Mouse (Mus musculus) gastrocnemius, adult 2 months (tissue): ENCODE results near the gene Rab33a. TPM values are rescaled to one million over a fixed set of nuclear protein-coding genes. Genes with fewer than 3 reads are reported as not detected.

Source experiments
- DNase-seq: peaks from one replicate; pipeline ENCODE4 v3.0.0; 2022
- H3K27ac ChIP-seq: fragments of 200-600 bp; 2 replicates; pipeline ENCODE4 v1.8.1; 2022; ENCODE audit warnings: mild to moderate bottlenecking
- H3K4me3 ChIP-seq: fragments of 200-600 bp; 2 replicates; pipeline ENCODE4 v1.8.1; 2022; ENCODE audit warnings: mild to moderate bottlenecking, moderate library complexity
- CTCF ChIP-seq: fragments of 200-600 bp; IDR thresholded peaks from 2 replicates; pipeline ENCODE4 v1.8.1; 2022; ENCODE audit warnings: antibody characterized with exemption, mild to moderate bottlenecking, moderate library complexity
- intact Hi-C: fragments of 180-260 bp; cut with DNase I; formaldehyde crosslinking; loops from one replicate; pipeline ENCODE4 v1.15.1; 2025
- long read RNA-seq, 2 experiments: library from polyadenylated mRNA; stranded (forward); transcript quantifications; one replicate each; pipeline ENCODE4 v2.0.0; 2021
- total RNA-seq, 2 experiments: library from RNA; stranded (reverse); gene quantifications; 2 replicates each; pipeline ENCODE4 v1.2.3; 2021

Gene Rab33a
- total RNA-seq = under 1 TPM in 1 of 2 experiments, not detected in 1; 0.20 TPM
- long read RNA-seq, experiment 1 = 0 reads
- long read RNA-seq, experiment 2 = 0 reads

GRCm38 (mm10) chrX:48518808-48519548, at the start of gene Rab33a:
Rab33a (plus strand) TSS chrX:48519285.
- H3K27ac ChIP-seq = no peak within 1 kb of the TSS
- TF ChIP-seq CTCF = no peak
- intact Hi-C loops = no loop called here
- peak within 1 kb of the TSS; percentile 68 for H3K4me3 ChIP-seq
- DNase-seq = no peak

- no peak overlapping the region for H3K4me3 ChIP-seq
- TF ChIP-seq CTCF = no peak
- no peak overlapping the region for H3K27ac ChIP-seq
- intact Hi-C loops = no loop called here
- DNase-seq = no peak
These were observed 38.0 kb upstream of the Rab33a start for GRCm38 (mm10) chrX:48481095-48481494.

GRCm38 (mm10) chrX:48481687-48482086, 37.4 kb upstream of the Rab33a start:
- no peak overlapping the region for H3K4me3 ChIP-seq
- no peak for DNase-seq

GRCm38 (mm10) chrX:48493763-48494162, 25.3 kb upstream of the Rab33a start:
- intact Hi-C loops = no loop called here
- no peak overlapping the region for H3K27ac ChIP-seq
- no peak for TF ChIP-seq CTCF
- no peak for DNase-seq
- H3K4me3 ChIP-seq = no peak overlapping the region

More at GRCm38 (mm10) chrX:48481687-48482086, 37.4 kb upstream of the Rab33a start:
- no peak overlapping the region for H3K27ac ChIP-seq
- intact Hi-C loops = no loop called here
- TF ChIP-seq CTCF = no peak

GRCm38 (mm10) chrX:48513166-48513807, 5.8 kb upstream of the Rab33a start, which contains the start of gene Aifm1:
Aifm1 (minus strand) TSS chrX:48513563.
- peak within 1 kb of the TSS; percentile 85 for H3K4me3 ChIP-seq
- intact Hi-C loops = loop anchor here (5.0 kb wide), 1 partner anchor 171 kb away; the partner anchor contains the start of gene Bcorl1
- peak; percentile 96 for DNase-seq
- no peak for TF ChIP-seq CTCF
- H3K27ac ChIP-seq = peak within 1 kb of the TSS; percentile 93

GRCm38 (mm10) chrX:48513824-48514223, 5.3 kb upstream of the Rab33a start:
- Histone ChIP-seq H3K4me3 (peak overlapping the region; percentile 85), H3K27ac (peak overlapping the region; percentile 93)
- TF ChIP-seq CTCF = no peak
- intact Hi-C loops = loop anchor here (5.0 kb wide), 1 partner anchor 172 kb away; the partner anchor contains the start of gene Bcorl1
- DNase-seq = no peak

GRCm38 (mm10) chrX:48518211-48518807, 776 bp upstream of the Rab33a start:
- TF ChIP-seq CTCF = no peak
- intact Hi-C loops = no loop called here
- no peak overlapping the region for H3K27ac ChIP-seq
- DNase-seq = no peak
- H3K4me3 ChIP-seq = peak overlapping the region; percentile 68; the same call in 1 of the 2 replicates

- H3K4me3 ChIP-seq = peak overlapping the region; percentile 68
- intact Hi-C loops = no loop called here
- DNase-seq = no peak
- H3K27ac ChIP-seq = no peak overlapping the region
- TF ChIP-seq CTCF = no peak
These were observed 532 bp downstream of the Rab33a start for GRCm38 (mm10) chrX:48519549-48520085.

GRCm38 (mm10) chrX:48521651-48522050, 2.6 kb downstream of the Rab33a start:
- no peak for TF ChIP-seq CTCF
- intact Hi-C loops = no loop called here
- no peak overlapping the region for H3K4me3 ChIP-seq
- H3K27ac ChIP-seq = no peak overlapping the region
- DNase-seq = no peak

- no peak for TF ChIP-seq CTCF
- intact Hi-C loops = no loop called here
- no peak overlapping the region for H3K27ac ChIP-seq
- no peak overlapping the region for H3K4me3 ChIP-seq
- DNase-seq = no peak
These were observed 4.4 kb downstream of the Rab33a start for GRCm38 (mm10) chrX:48523512-48523911.

- intact Hi-C loops = no loop called here
- no peak overlapping the region for H3K27ac ChIP-seq
- TF ChIP-seq CTCF = no peak
These were observed 6.2 kb downstream of the Rab33a start for GRCm38 (mm10) chrX:48525332-48525731.

GRCm38 (mm10) chrX:48525866-48526265, 6.8 kb downstream of the Rab33a start:
- H3K4me3 ChIP-seq = no peak overlapping the region
- no peak overlapping the region for H3K27ac ChIP-seq
- intact Hi-C loops = no loop called here
- TF ChIP-seq CTCF = no peak
- no peak for DNase-seq

More at GRCm38 (mm10) chrX:48525332-48525731, 6.2 kb downstream of the Rab33a start:
- no peak overlapping the region for H3K4me3 ChIP-seq
- no peak for DNase-seq
